Mouse (Mus musculus): ENCODE measurements around the gene Usp17lc.
"Not testable (repeated sequence)": the region's sequence is repeated elsewhere in the genome, so short reads cannot be mapped to it uniquely, and the experiment has no call there.

Usp17lc gene

GRCm38 (mm10) chr7:103414772-103415171, at the start of gene Usp17lc:
TSS of gene Usp17lc (plus strand) at chr7:103415072.
- DNase-seq = not testable (repeated sequence)

- no peak for DNase-seq
These were observed 28.8 kb upstream of the Usp17lc start, which contains the start of gene Olfr603 for GRCm38 (mm10) chr7:103386077-103386476. TSS of gene Olfr603 (minus strand) at chr7:103386177.

DNA sequence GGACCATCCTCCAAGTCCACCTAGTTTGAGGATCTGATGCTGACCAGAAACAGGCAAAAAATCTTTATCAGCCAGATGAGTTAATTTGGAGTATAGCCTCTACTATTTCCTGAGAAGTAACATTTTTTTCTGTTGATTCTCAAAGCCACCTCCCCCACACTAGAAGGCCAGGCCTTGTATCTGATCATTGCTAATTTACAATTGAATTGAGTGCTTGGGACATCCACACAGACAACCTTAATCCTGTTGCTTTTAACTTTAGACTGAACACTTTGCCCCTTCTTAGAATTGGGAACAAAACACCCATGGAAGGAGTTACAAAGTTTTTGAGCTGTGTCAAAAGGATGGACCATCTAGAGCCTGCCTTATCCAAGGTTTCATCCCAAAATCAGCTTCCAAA, 17.1 kb upstream of the Usp17lc start:
- no peak for DNase-seq

DNA sequence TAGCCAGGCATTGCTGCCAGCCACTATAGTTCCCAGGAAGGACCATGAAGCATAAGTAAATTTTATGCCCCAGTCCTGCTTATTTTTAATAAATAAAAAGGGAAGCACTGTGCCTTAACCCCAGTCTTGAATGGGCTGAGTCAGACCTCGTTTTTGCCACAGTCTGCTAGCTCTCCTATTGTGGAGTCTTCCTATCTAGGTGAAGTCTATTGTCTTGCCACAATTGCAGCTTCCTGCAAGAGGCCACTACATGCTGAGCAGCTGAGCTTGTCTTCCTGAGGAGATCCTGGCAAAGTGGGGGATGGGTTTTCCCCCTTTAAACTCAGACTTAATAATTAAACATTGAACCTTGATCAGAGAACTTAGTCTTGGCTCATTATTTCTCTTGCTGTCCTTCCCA, 15.9 kb upstream of the Usp17lc start:
- DNase-seq = no peak

DNA sequence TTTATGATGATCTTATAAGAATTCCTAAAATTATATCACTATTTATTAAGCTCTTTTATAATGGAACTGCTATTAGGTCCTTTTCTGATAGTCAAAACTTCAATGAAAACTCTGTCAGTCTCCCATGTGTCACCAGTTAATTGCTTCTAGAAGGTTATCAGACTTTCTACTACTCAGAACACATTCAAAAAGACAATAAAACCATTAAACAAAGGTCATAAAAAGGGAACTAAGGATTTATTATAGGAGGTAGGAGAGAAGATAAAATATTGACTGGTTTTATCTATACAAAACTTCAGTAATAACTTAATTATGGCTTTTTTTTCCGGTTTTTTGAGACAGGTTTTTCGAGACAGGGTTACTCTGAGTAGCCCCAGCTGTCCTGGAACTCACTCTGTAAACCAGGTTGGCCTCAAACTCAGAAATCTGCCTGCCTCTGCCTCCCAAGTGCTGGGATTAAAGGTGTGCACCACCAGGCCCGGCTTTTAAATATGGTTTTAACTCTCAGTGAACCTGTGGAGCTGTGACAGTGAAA, 8.3 kb upstream of the Usp17lc start:
- DNase-seq = not testable (repeated sequence)

- DNase-seq = no peak
These were observed 30.5 kb downstream of the Usp17lc start, which contains the start of gene Olfr605 for GRCm38 (mm10) chr7:103445339-103445738. TSS of gene Olfr605 (minus strand) at chr7:103445439.

GRCm38 (mm10) chr7:103448746-103449145, 33.9 kb downstream of the Usp17lc start, which contains the start of gene Olfr606:
TSS of gene Olfr606 (plus strand) at chr7:103449046.
- DNase-seq = no peak

GRCm38 (mm10) chr7:103460590-103460989, 45.7 kb downstream of the Usp17lc start:
- DNase-seq = no peak
